Mouse (Mus musculus) heart, adult 2 months (tissue): Measurements from ENCODE around the gene Reep6.

Experiments
- CTCF ChIP-seq: fragments of 200-600 bp; IDR thresholded peaks from 2 replicates; pipeline ENCODE4 v1.8.1; 2022; ENCODE audit warnings: antibody characterized with exemption, mild to moderate bottlenecking, moderate library complexity
- EP300 ChIP-seq: fragments of 200-500 bp; IDR thresholded peaks from 2 replicates; pipeline ENCODE4 v1.6.1; 2011; ENCODE audit warnings: low read depth, low read length, control low read depth; ENCODE audit not compliant: insufficient read depth
- POLR2A ChIP-seq: fragments of 200-500 bp; IDR thresholded peaks from 2 replicates; pipeline ENCODE4 v1.6.1; 2011; ENCODE audit warnings: mild to moderate bottlenecking, low read depth, low read length, control low read depth; ENCODE audit not compliant: insufficient read depth

DNA sequence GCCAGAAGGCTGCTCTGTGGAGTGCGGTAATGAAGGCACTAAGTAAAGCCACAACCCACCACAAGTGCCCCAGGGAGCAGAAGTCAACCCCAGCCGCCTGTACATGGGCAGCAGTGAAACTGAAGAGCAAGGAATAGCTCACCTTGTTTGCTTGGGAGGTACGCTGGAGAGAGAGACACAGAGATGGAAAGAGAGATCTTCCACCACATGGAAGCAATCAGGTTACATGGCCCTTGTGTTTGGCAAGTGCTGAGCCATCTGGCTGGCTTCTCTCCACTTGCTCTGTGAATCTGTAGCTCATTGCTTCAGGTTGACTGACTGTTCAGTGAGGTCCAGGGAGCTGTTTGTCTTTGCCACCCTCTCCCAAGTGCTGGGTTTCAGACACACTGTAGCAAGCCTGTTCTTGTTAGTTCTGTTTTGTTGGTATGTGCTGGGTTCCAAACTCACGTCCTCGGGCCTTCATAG is 2.8 kb downstream of the Reep6 start:
- TF ChIP-seq CTCF (no peak), POLR2A (no peak), EP300 (no peak)
